Mouse (Mus musculus) frontal cortex, adult (tissue): ENCODE results near the gene Plaa.
A peak's percentile ranks its signal among the peaks of the same experiment; 100 is the strongest.

ENCODE experiments used
- ATAC-seq: cut with Nextera tagmentation; 2 replicates; pipeline ENCODE4 v1.9.2; 2017; ENCODE audit warnings: mild to moderate bottlenecking, moderate library complexity, mixed read lengths; ENCODE audit not compliant: low TSS enrichment

The Plaa gene

GRCm38 (mm10) chr4:94554955-94555494 lies 48.0 kb downstream of the Plaa start:
- no peak for ATAC-seq

- ATAC-seq: 0 out of 2 replicates have a peak, but pooled peaks have one; percentile 13
Measured at GRCm38 (mm10) chr4:94544321-94544720, 58.7 kb downstream of the Plaa start.

- no peak for ATAC-seq
Measured at GRCm38 (mm10) chr4:94543041-94543440, 60.0 kb downstream of the Plaa start.

- ATAC-seq: no peak
Measured at GRCm38 (mm10) chr4:94533205-94533604, 69.8 kb downstream of the Plaa start.

GRCm38 (mm10) chr4:94529448-94529847 lies 73.6 kb downstream of the Plaa start:
- ATAC-seq: no peak

- ATAC-seq: no peak
Measured at GRCm38 (mm10) chr4:94523321-94523720, 79.7 kb downstream of the Plaa start.

GRCm38 (mm10) chr4:94517631-94518030 lies 85.4 kb downstream of the Plaa start:
- ATAC-seq: peak; percentile 80
